Mouse (Mus musculus) gastrocnemius, adult 18-20 months (tissue): ENCODE measurements around the gene Hmg20a. TPM values are rescaled to one million over a fixed set of nuclear protein-coding genes. Genes with fewer than 3 reads are reported as not detected.

Experiments used
- DNase-seq: peaks from one replicate; pipeline ENCODE4 v3.0.0; 2021; ENCODE audit warnings: low spot score
- total RNA-seq, 2 experiments: library from RNA; stranded (reverse); gene quantifications; 2 replicates each; pipeline ENCODE4 v1.2.3; 2021

Hmg20a gene
- total RNA-seq, 2 experiments from 2014 or later, result 13.8 to 14.3 TPM

DNA sequence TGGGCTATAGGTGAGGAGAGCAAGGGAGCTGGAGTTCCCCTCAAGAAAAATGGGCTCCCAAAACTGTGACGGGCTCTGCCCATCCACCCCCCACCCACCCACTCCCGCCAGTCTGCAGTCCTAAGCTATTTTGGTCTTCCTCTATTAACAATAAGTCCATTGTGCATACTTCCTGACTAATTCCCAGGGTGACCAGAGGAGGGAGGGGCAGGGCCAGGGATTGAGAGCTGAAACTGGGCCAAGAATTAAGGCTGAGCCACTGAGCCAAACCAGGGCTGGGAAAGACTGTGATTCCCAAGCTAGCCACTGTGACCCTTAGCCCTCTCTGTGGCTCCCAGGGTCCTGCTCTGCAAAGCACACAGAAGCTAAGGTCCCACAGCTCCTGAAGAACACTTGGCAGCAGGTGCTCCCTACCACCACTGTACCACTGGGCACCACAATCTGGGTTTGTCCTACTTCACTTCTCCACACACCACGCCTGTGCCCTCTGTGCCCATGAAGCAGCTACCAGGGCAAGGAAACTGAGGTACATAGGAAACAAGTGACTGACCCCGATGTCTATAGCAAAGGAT lies 98.4 kb downstream of the Hmg20a start:
- DNase-seq, result peak; percentile 53

DNA sequence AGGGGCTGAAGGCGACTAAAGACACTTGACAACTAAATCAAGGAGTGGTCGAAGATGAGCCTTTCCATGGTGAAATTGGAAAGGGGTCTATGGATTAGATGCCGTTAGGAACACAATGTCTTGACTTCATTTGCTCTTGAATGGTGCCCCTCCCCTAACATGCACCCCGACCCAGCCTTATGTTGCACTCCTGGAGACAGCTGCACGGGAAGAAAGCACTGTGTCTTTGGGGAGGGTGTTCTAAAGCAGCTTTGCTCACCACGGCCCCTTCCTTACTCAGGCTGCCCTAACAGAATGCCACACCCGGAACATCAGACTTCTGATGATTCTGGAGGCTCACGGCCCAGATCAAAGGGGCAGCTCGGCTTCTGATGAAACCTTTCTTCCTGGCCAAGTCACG lies 103.9 kb downstream of the Hmg20a start:
- no peak for DNase-seq

DNA sequence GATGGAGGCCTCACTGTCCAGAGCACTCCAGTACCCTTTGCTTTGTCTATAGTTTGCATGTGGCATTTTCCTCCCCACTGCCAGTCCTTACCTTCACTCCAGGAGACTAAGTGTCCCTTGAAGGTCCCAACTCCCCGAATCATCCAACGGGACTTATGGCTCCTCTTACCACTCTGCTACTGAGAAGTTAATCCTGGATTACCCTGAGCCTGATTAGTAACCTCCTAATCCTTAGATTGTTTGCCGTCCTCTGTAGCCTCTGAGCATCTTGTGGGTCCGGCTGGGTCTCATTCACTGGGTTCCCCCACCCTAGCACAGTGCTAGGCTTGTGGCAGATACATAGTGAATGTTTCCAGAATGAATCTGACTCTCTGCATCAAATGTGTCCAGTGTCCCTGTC lies 109.5 kb downstream of the Hmg20a start:
- no peak for DNase-seq

DNA sequence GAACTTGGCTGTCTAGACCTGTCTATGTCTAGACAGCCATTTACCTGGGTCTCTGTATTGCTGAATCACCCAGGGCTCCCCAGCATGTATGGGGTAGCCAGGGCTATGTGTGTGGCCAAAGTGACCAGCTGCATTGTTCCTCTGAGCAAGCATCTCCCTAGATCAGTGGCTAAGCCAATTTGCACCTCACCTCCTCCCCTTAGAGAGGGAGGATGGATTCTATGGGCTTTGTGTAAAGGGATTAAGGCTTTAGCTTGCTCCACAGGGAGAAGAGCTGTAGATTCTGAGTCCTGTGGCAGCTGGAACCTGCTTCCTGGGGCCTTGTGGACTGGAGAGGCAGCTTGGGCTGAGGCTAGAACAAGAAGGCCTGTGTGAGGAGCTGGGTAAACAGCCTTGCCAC lies 113.6 kb downstream of the Hmg20a start:
- DNase-seq, result no peak

DNA sequence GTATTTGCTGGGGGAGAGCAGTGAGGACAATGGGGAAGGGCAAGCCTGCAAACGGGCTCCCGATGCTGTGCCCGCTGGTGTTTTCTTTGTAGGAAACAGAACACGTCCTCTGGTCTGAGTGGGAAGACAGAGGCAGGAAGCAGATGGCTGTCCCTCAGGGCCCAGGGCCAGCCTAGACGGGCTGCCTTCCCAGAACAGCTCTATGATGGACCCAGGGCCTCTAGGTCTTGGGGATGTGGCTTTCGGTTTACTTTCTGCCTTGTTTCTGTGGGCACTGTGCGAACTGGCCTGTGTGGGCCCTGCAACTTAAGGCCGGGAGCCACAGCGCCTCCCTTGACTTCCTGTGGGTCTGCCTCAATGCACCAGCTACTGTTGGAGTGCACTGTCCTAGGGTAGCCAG lies 115.5 kb downstream of the Hmg20a start:
- DNase-seq, result no peak

DNA sequence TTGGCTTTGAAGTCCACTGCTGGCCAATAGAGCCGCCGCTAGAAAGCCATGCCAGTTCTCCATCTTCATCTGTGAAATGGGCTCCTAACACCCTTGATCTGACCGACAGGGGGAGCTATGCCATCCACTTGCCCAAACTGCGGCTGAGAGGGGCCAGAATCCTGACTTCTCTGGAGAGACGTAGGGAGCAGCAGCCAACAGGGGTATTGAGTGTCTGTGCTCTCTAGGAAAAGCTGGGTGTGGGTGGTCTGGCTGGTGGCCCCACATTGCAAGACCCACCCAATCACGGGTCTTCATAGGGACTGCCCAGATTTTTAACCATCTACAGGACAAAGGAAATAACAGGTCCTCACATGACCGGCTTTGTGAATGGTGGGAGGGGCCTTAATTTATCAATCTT lies 116.3 kb downstream of the Hmg20a start:
- DNase-seq, result no peak

DNA sequence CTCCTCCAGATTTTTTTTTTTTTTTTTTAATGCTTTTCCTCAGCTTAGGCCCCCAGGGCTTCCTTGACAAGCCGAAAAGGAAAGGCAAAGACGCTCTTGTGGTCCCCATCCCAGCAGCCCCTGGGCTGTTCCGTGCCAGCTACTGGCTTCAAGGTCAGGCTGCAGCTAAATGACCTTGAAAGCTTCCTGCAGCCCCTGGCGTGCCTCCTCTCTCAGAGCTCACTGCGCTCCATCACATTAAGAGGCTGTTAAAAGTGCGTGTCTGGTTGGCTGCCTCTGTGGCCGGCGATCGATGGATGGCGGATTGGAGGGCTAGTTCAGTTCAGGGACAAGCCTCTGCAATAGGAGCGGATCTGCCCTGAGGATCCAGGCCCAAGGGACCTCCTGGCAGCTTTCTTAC lies 117.0 kb downstream of the Hmg20a start:
- no peak for DNase-seq

DNA sequence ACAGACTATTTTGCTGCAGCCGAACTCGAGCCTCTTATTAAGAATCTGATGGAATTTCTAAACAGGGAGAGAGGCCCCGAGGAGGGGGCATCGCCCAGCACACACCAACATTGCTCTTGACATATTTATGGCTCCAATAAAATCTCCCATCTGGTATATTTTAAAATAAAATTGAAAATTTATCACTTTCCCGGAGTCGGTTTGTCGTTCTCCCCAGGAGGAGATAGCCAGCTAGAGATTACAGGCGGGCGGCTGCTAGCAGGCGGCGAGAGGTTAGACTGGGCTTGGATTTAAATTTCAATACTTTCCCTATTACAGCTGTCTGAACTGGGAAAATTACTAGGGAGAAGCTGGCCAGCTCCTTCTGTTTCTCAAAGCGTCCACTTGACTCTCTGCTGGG lies 121.6 kb downstream of the Hmg20a start:
- no peak for DNase-seq

DNA sequence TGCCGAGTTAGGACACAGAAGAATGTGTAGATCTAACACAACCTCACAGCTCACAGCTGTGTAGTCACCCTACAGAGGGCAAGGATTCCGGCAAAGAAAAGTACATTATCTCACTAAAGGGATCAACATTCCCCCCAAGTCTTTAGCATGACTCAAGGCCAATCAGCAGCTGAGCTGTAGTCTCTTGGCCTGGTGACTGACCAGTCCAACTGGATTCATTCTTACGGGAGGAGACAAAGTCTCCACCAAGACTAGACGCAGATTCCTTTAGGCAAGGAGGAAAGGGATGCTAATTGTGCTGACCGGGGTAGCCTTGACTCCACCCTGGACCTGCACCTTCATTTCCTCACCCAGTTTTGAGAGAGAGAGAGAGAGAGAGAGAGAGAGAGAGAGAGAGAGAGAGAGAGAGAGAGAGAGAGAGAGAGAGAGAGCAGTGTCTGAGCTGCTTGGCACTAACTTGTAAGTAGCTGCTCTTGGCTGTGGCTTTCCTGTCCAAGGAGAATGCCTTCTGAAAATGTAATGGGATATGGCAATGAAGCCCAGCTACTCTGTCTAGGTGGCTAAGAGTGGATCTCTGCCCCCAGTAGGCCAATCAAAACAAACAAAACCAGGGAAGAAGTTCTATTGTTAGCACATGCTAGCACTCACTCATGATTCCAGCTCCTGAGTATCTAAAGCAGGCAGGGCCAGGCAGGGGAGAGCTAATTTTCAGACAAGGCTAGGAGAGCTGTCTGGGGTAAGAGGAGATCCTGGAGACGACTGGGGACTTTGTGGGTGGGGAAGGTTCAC lies 126.5 kb downstream of the Hmg20a start:
- no peak for DNase-seq

Other genes with a start within 250 kb of the Hmg20a start
- gene Peak1, start 542 bp upstream of the Hmg20a start, total RNA-seq, result 10 to 100 TPM; 12.4 to 14.2 TPM